In genomic region chr13:90337591-90337990, GRCm38 (mm10) we compare ENCODE assay signal across 15 mouse cellular contexts.
"Had no signal": no experiment of that assay in that cellular context is flagged by ENCODE, and none has a peak within 500 bp of the region (broad histone marks: within the 10 kb centered on the region; RNA-seq: fewer than 3 reads in every experiment).

No protein-coding gene starts in this region.

- DNase-seq: kidney, adult 11 months; kidney, adult 8-10 months; kidney, postnatal 10 days; layer of hippocampus, postnatal 36 days; liver, postnatal 0 days; lung, embryonic 14.5 days; thymus, postnatal 25 days had no signal

- H3K27me3 ChIP-seq: kidney, embryonic 15.5 days; limb, embryonic 12.5 days; limb, embryonic 15.5 days; midbrain, embryonic 12.5 days; midbrain, embryonic 15.5 days had no signal

- H3K4me3 ChIP-seq: kidney, embryonic 15.5 days; layer of hippocampus, adult 2 months; left cerebral cortex, adult 2 months; limb, embryonic 12.5 days; limb, embryonic 15.5 days; midbrain, embryonic 12.5 days; midbrain, embryonic 15.5 days had no signal

- H3K4me2 ChIP-seq: kidney, embryonic 15.5 days; limb, embryonic 12.5 days; limb, embryonic 15.5 days; liver, embryonic 11.5 days; lung, embryonic 14.5 days; midbrain, embryonic 12.5 days; midbrain, embryonic 15.5 days had no signal

- H3K36me3 ChIP-seq: kidney, embryonic 15.5 days; limb, embryonic 12.5 days; limb, embryonic 15.5 days; midbrain, embryonic 12.5 days; midbrain, embryonic 15.5 days had no signal
